Mouse (Mus musculus): ENCODE data around the gene Glyat.
A peak's percentile ranks its signal among the peaks of the same experiment; 100 is the strongest.

GRCm38 (mm10) chr19:12595530-12596289 is 37.4 kb upstream of the Glyat start:
- TF ChIP-seq CTCF (IDR thresholded peaks at IDR 0.05; ENCODE audit: low read depth) = peak; percentile 67
- no peak for TF ChIP-seq EP300 (IDR thresholded peaks at IDR 0.05; ENCODE audit: low read depth)
